Mouse (Mus musculus): ENCODE measurements around the gene Ttc7. TPM values are rescaled to one million over a fixed set of nuclear protein-coding genes. Genes with fewer than 3 reads are reported as not detected.

Ttc7 gene
- polyA plus RNA-seq, 1 experiment from 2014 or later = 15.4 TPM

DNA sequence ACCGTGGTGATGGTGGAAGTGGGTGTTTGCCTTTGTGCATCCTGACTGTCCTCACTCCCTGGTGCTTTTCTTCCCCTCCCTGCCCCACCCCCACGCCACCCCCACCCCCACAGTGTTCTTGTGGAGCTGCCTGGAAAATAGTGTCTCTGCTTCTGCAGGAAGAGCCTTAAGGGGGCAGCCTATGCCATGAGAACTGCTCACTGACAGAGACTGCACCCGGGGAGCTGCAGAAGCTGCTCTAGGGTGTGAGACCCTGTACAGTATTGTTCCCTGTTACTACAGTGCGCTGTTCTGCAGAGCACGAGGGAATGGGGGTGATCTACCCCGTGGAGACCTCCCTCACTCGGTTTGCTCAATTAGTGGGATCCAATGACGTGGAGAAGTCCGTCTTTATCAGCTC lies 66.4 kb downstream of the Ttc7 start:
- DNase-seq (ENCODE audit: low spot score) (peak; percentile 67), ATAC-seq (replicated peaks; ENCODE audit: low FRiP score, low read depth) (no peak)
- H3K4me3 ChIP-seq (replicated peaks; ENCODE audit: low read depth, low read length) = no peak overlapping the region
- H3K4me2 ChIP-seq (ENCODE audit: low read length) = no peak overlapping the region
- no peak overlapping the region for H3K27ac ChIP-seq
- TF ChIP-seq CTCF (IDR thresholded peaks at IDR 0.05; ENCODE audit: low read depth) = peak; percentile 50
- no peaks in the 10 kb centered on the region for H3K36me3 ChIP-seq (ENCODE audit: insufficient read depth, low read length)
- no peaks in the 10 kb centered on the region for H3K9me3 ChIP-seq (replicated peaks; ENCODE audit: low read length)
- 27% methylated on average over 9 of the region's 9 CpGs for WGBS
- H3K4me1 ChIP-seq (replicated peaks; ENCODE audit: insufficient read depth, low read length) = peaks cover 27% of the 10 kb centered on the region
- H3K9ac ChIP-seq (ENCODE audit: low read depth, low read length) = no peak overlapping the region
- no peaks in the 10 kb centered on the region for H3K27me3 ChIP-seq (ENCODE audit: insufficient read depth, low read length)

- Histone ChIP-seq H3K4me3 (replicated peaks; ENCODE audit: low read depth, low read length) (no peak overlapping the region), H3K9me3 (replicated peaks; ENCODE audit: low read length) (no peaks in the 10 kb centered on the region), H3K27me3 (ENCODE audit: insufficient read depth, low read length) (no peaks in the 10 kb centered on the region), H3K9ac (ENCODE audit: low read depth, low read length) (no peak overlapping the region), H3K4me1 (replicated peaks; ENCODE audit: insufficient read depth, low read length) (peaks cover 27% of the 10 kb centered on the region), H3K27ac (no peak overlapping the region), H3K4me2 (ENCODE audit: low read length) (no peak overlapping the region), H3K36me3 (ENCODE audit: insufficient read depth, low read length) (no peaks in the 10 kb centered on the region)
- no peak for DNase-seq (ENCODE audit: low spot score)
- 62% methylated on average over 9 of the region's 9 CpGs for whole genome bisulfite sequencing
- TF ChIP-seq CTCF (IDR thresholded peaks at IDR 0.05; ENCODE audit: low read depth) = no peak
- ATAC-seq (replicated peaks; ENCODE audit: low FRiP score, low read depth) = no peak; the same call in 1 of the 2 replicates
These were observed 66.9 kb downstream of the Ttc7 start for GRCm38 (mm10) chr17:87349575-87349974.

- TF ChIP-seq CTCF (IDR thresholded peaks at IDR 0.05; ENCODE audit: low read depth) = no peak
- peak; percentile 81 for DNase-seq (ENCODE audit: low spot score)
- Histone ChIP-seq H3K9ac (ENCODE audit: low read depth, low read length) (no peak overlapping the region), H3K4me1 (replicated peaks; ENCODE audit: insufficient read depth, low read length) (peaks cover 27% of the 10 kb centered on the region), H3K4me3 (replicated peaks; ENCODE audit: low read depth, low read length) (no peak overlapping the region), H3K4me2 (ENCODE audit: low read length) (no peak overlapping the region), H3K36me3 (ENCODE audit: insufficient read depth, low read length) (no peaks in the 10 kb centered on the region), H3K27me3 (ENCODE audit: insufficient read depth, low read length) (no peaks in the 10 kb centered on the region), H3K9me3 (replicated peaks; ENCODE audit: low read length) (no peaks in the 10 kb centered on the region), H3K27ac (peak overlapping the region; percentile 82)
- 40% methylated on average over 13 of the region's 13 CpGs for WGBS
- no peak; the same call in 1 of the 2 replicates for ATAC-seq (replicated peaks; ENCODE audit: low FRiP score, low read depth)
These were observed 68.0 kb downstream of the Ttc7 start for GRCm38 (mm10) chr17:87350471-87351240.

GRCm38 (mm10) chr17:87351241-87352105 lies 68.8 kb downstream of the Ttc7 start:
- WGBS = 22% methylated on average over 20 of the region's 20 CpGs
- Histone ChIP-seq H3K4me3 (replicated peaks; ENCODE audit: low read depth, low read length) (no peak overlapping the region), H3K9ac (ENCODE audit: low read depth, low read length) (no peak overlapping the region), H3K27ac (peak overlapping the region; percentile 82), H3K9me3 (replicated peaks; ENCODE audit: low read length) (no peaks in the 10 kb centered on the region), H3K36me3 (ENCODE audit: insufficient read depth, low read length) (no peaks in the 10 kb centered on the region), H3K4me2 (ENCODE audit: low read length) (no peak overlapping the region), H3K27me3 (ENCODE audit: insufficient read depth, low read length) (no peaks in the 10 kb centered on the region), H3K4me1 (replicated peaks; ENCODE audit: insufficient read depth, low read length) (peaks cover 27% of the 10 kb centered on the region)
- ATAC-seq (replicated peaks; ENCODE audit: low FRiP score, low read depth) = peak; percentile 65
- peak; percentile 59 for DNase-seq (ENCODE audit: low spot score)
- TF ChIP-seq CTCF (IDR thresholded peaks at IDR 0.05; ENCODE audit: low read depth) = no peak

- H3K27me3 ChIP-seq (ENCODE audit: insufficient read depth, low read length) = no peaks in the 10 kb centered on the region
- H3K27ac ChIP-seq = peak overlapping the region; percentile 82
- H3K4me3 ChIP-seq (replicated peaks; ENCODE audit: low read depth, low read length) = no peak overlapping the region
- WGBS = 16% methylated on average over 16 of the region's 16 CpGs
- no peak for TF ChIP-seq CTCF (IDR thresholded peaks at IDR 0.05; ENCODE audit: low read depth)
- no peak overlapping the region for H3K9ac ChIP-seq (ENCODE audit: low read depth, low read length)
- DNase-seq (ENCODE audit: low spot score) (peak; percentile 55), ATAC-seq (replicated peaks; ENCODE audit: low FRiP score, low read depth) (peak; percentile 6)
- peaks cover 27% of the 10 kb centered on the region for H3K4me1 ChIP-seq (replicated peaks; ENCODE audit: insufficient read depth, low read length)
- H3K9me3 ChIP-seq (replicated peaks; ENCODE audit: low read length) = no peaks in the 10 kb centered on the region
- no peak overlapping the region for H3K4me2 ChIP-seq (ENCODE audit: low read length)
- no peaks in the 10 kb centered on the region for H3K36me3 ChIP-seq (ENCODE audit: insufficient read depth, low read length)
These were observed 69.6 kb downstream of the Ttc7 start for GRCm38 (mm10) chr17:87352106-87352897.

DNA sequence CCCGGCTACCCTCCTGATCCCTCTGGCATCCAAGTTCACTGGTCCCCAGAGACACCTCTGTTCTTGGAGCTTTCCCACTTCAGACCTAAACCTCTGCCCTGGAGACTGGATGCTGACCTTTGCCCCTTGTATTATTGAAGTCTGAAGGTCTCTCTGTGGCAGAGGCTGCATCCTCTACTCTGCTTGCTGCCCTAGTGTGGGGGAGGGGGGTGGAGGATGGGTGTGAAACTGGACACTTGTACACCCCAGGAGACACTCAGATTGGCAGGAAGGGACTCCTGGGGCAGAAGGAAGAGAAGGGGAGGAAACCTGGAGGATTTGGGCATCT lies 70.2 kb downstream of the Ttc7 start:
- peak; percentile 6; the same call in 1 of the 2 replicates for ATAC-seq (replicated peaks; ENCODE audit: low FRiP score, low read depth)
- 21% methylated on average over 1 of the region's 1 CpGs for WGBS

More for the DNA sequence above, 70.2 kb downstream of the Ttc7 start:
- H3K27ac ChIP-seq = no peak overlapping the region
- H3K4me1 ChIP-seq (replicated peaks; ENCODE audit: insufficient read depth, low read length) = peaks cover 27% of the 10 kb centered on the region
- TF ChIP-seq CTCF (IDR thresholded peaks at IDR 0.05; ENCODE audit: low read depth) = no peak
- H3K27me3 ChIP-seq (ENCODE audit: insufficient read depth, low read length) = no peaks in the 10 kb centered on the region
- DNase-seq (ENCODE audit: low spot score) = no peak
- H3K36me3 ChIP-seq (ENCODE audit: insufficient read depth, low read length) = no peaks in the 10 kb centered on the region
- no peaks in the 10 kb centered on the region for H3K9me3 ChIP-seq (replicated peaks; ENCODE audit: low read length)
- no peak overlapping the region for H3K9ac ChIP-seq (ENCODE audit: low read depth, low read length)
- no peak overlapping the region for H3K4me3 ChIP-seq (replicated peaks; ENCODE audit: low read depth, low read length)
- H3K4me2 ChIP-seq (ENCODE audit: low read length) = no peak overlapping the region
